Mouse (Mus musculus) megakaryocyte progenitor cell, adult 5-6 weeks (primary cell): ENCODE measurements around the gene Rplp0. TPM values are rescaled to one million over a fixed set of nuclear protein-coding genes. Genes with fewer than 3 reads are reported as not detected.
"Not testable (repeated sequence)": the region's sequence is repeated elsewhere in the genome, so short reads cannot be mapped to it uniquely, and the experiment has no call there.

Experiments
- ATAC-seq: replicated peaks from 2 replicates; pipeline ENCODE4 v1.8.0; 2016; ENCODE audit warnings: mild to moderate bottlenecking, moderate TSS enrichment, inconsistent platforms; ENCODE audit not compliant: poor library complexity
- total RNA-seq, 2 experiments: library from RNA; stranded (forward) in 1 of 2; stranded (reverse) in 1 of 2; fragments of 157-497, 149-512 nt in 1 of 2; fragments of 200-1000 nt in 1 of 2; gene quantifications; 2 replicates each; pipeline versions ENCODE4 v1.2.3 to v1.2.4; 2015 to 2017

The Rplp0 gene
- total RNA-seq (2015) = 3,223 and 3,257 TPM in 2 replicates
- total RNA-seq (2017) = 1,603 and 2,013 TPM in 2 replicates

DNA sequence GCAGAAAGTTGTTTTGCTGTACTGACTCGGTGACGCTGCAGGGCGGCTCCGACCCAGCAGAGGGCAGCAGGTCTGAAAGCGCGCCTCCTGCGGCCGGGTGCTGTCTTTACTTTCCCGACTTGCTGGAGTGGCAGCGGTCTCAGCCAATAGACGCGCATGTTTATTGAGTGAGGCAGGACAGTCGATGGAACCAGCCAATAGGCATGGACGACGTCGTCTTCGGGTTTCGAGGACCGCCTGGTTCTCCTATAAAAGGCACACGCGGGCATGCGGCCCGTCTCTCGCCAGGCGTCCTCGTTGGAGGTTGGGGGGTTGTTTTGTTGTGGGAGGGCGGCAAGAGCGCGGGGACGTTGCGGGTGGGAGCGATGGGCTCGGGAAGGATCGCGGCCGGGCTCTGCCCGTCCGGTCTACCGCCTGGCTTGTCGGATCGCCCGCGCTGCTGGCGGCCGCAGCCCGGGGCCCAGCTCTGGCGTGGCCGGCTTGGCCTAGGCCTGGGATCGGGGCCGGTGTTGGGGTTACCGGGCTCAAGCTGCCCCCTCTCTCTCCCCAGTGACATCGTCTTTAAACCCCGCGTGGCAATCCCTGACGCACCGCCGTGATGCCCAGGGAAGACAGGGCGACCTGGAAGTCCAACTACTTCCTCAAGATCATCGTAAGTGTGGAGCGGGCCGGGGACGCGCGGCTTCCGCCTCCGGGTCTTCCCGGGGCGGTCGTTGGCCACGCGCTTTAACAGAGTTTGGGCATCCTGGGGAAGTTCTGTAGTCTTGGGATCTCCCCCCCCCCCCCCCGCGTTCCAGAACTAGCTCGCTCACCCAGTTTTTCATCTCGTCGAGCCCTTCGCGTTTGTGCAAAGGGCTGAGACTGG, at the start of gene Rplp0:
TSS of gene Rplp0 (plus strand) at position 231 of the 865 bp plus-strand sequence.
- ATAC-seq = peak; percentile 94

- ATAC-seq = peak; percentile 29
Measured at GRCm38 (mm10) chr5:115509790-115510689, 49.2 kb upstream of the Rplp0 start.

DNA sequence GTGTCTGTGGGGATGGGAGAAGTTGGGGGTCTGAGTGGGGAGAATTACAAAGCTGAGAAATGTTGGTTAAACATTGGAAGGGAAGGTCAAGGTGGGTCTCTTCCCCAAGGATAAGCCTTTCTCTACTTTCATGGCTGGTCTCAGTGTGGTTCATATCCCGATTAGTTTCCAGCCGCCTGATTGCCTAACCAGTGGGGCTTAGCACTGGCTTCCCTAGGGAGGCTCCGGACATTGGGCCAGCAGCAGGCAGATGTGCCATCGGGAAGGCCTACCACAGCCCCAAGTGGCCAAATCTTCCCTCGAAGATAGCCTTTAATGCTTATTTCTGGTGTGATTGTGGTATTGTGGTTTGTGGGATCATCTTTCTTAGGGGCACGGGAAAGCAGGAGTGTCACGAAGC, 46.9 kb upstream of the Rplp0 start:
- no peak for ATAC-seq

DNA sequence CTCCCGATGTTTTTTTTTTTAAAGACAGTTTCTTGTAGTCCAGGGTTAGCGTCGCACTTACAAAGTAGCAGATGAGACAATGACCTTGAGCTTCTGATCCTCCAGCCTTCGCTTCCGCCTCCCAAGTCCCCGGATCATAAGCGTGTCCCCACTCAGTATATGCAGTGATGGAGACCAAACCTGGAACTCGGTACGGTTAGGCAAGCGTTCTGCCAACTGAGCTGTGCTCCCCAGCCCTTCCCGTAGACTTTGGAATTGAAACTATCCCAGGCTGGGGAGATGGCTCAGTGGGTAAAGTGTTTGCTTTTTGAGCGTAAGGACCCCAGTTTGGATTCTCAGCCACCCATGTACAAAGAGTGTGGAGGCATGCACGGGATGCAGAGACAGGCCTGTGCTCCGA, 46.0 kb upstream of the Rplp0 start:
- no peak for ATAC-seq

GRCm38 (mm10) chr5:115513721-115514120, 45.5 kb upstream of the Rplp0 start:
- no peak for ATAC-seq

DNA sequence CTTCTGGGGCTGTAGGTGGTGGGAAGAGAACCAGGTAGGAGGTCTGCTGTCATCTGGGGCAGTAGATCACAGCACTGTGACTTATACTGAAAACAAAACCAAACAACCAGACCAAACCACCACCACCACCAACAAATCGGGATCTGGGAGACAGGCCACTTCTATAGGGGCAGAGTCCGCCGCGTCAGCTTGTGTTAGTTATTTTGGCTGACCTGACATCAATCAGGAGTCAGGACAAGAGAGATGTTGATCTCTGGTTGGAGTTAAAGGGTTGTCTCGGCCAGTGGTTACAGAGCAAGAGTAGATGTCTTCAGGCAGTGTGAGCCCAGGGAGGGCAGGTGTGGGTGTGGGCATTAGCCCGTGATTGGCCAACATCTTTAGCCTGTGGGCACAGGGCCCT, 44.9 kb upstream of the Rplp0 start:
- ATAC-seq = no peak

- ATAC-seq = no peak
Measured at GRCm38 (mm10) chr5:115514896-115515587, 44.2 kb upstream of the Rplp0 start.

DNA sequence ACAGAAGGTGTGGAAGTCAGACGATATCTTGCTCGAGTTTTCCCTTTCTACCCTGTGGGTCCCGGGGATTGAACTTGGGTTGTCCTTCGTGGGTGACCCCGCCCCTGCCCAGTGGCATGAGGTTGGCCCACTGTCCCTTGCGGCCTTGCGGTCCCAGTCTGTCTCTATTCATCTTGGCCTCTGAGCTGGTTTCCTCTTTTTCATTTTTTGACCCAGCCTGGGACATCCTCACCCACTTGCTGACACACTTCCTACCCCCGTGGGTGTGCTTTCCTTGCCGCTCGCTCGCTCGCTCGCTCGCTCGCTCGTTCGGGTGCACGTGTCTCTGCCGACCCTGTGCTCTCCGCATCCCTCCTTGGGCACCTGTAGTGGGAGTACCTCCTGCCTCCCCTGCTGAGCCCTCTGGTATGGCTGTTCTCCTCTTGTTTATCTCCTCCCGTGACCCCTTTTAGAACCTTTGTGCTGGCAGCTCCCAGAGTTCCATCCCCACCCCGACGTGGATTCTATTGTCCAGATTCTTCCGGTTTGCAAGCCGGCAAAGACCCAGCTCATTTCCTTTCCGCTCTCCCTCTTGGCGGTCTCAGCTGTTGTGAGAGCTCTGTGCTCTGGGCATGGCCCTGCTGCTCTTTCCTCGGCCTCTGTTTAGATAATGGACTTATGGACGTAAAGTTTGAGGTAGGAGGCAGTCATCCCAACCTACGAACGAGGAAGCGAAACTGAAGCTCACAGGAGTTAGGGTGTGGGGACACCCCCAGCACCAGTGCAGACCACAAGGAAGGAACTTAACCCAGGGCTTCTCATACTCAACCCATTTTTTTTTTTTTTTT, 43.0 kb upstream of the Rplp0 start:
- ATAC-seq = peak; percentile 81

DNA sequence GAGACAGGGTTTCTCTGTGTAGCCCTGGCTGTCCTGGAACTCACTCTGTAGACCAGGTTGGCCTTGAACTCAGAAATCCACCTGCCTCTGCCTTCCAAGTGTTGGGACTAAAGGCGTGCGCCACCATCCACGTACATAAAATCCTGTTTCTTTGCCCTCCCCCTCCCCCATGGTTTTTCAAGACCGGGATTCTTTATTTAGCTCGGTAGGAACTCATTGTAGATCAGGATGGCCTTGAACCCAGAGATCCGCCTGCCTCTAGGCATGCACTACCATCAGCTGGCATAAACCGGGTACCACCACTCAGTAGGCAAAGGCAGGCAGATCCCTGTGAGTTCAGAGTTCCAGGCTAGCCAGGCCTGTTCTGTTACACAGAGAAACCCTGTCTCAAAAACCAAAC, 42.4 kb upstream of the Rplp0 start:
- no peak for ATAC-seq

- ATAC-seq = no peak
Measured at GRCm38 (mm10) chr5:115517501-115517900, 41.8 kb upstream of the Rplp0 start.

DNA sequence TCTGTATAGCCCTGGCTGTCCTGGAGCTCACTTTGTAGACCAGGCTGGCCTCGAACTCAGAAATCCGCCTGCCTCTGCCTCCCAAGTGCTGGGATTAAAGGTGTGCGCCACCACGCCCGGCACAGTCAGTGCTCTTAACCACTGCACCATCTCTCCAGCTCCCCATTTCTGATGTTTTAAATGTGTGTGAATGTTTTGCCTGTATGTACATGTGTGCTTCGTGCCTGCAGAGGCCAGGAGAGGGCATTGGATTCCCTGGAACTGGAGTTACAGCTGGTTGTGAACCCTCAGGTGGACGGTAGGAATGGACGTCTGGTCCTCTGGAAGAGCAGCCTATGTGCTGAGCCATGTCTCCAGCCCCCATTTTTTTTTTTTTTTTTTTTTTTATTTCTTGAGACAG, 41.1 kb upstream of the Rplp0 start:
- not testable (repeated sequence) for ATAC-seq

DNA sequence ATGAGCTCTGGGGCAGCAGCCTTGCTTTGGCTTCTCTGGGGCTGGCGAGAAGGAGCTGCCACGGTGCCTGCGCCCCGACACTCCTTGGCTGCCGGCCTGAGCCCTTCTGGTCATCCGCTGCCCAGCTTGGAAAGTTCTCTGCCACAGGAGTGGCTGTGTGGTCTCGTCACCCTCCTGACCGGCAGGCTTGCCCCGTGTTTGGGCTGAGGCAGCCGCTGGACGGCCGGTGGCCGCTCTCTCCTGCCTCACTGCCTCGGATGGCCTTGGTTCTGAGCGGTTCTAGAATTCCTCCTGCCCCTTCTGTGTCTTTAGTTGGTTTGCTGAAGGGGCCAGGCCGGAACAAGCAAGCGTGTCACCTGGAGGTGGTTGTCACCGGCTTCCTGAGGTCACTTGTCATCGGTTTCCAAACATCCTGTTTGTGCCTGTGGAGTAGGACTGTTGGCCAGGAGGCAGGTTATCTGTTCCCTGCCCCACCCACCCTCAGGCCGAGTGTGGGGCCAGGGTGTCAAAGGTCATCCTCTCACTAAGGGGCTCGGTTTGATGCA, 38.9 kb upstream of the Rplp0 start:
- ATAC-seq = no peak

DNA sequence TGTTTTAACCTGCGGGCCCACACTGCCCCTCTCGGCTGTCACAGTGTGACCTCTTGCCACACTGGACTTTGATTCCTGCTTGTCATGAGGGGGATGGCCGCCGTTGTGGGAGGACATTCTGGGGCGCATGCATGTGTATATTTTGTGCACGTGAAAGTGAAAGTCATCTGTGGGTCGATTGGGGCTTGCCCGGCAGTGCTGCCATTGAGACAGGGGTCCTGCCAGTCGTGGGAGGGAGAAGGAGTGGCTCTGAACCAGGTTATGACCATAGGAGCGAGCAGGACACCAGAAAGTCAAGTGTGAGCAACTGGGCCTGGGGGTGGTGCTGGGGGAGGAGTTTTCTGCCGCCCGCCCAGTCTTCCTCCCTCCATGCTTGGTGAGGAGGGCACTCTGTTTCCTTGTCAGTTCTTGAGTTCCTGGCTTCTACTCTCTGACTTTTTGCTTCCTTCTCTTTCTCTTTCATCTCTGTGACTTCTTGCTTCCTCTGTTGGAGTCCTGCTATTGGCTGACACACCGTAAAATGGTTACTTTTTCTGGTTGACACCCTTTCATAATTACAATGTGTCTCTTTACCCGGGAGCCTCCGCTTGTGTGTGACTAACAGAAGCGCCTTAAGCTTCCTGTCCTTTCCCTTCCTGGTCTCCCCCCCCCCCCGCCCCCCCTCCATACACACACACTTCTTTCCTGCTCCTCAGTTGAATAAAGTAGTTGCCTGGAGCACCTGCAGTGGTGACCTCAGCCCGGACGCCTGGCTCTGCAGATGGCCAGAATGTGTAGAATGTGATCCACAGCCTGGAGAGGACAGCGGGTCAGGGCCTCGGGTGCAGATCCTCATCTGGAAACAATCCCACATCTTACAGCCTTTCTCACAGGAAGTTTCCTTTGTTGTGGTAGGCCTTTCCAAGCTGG, 37.5 kb upstream of the Rplp0 start:
- ATAC-seq = peak; percentile 74

DNA sequence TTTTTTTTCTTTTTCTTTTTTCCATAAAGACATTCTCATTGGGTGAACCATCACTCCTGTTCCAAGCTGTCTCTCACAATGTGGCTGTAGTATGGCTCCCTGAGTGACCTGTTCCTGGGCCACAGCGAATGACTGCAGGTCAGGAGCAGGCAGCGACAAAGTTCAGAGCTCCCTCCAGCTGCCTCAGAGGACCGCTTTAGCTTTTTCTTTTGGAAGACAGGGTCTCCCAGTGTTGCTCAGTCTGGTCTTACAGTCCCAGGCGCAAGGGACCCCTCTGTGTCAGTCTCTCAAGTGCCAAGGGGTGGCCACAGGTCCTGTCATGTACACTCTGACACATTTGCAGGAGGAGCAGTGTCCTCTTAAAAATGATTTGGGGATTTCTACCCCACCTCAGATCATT, 36.7 kb upstream of the Rplp0 start:
- no peak for ATAC-seq

GRCm38 (mm10) chr5:115522981-115523499, 36.2 kb upstream of the Rplp0 start:
- ATAC-seq = no peak

DNA sequence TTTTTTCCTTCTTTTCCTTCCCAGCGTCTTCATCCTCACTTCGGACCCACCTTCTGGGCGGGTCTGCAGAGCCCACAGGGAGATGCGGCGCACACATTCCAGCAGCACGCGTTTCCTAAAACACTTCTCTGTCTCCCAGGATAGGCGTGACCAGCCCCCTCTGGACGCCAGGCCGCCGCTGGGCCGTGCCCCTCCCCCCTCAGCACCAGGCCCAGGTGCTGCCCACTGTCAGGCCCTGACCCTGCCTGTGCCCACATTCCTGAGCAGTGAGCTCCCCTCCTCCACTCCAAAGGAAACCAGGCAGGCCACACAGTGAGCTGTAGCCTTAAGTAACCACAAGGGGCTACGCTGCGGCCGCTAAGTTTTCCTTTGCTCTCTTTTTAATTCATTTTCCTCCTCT, 35.3 kb upstream of the Rplp0 start:
- 0 out of 2 replicates have a peak, but pooled peaks have one; percentile 9 for ATAC-seq

- ATAC-seq = no peak
Measured at GRCm38 (mm10) chr5:115524471-115524870, 34.8 kb upstream of the Rplp0 start.

GRCm38 (mm10) chr5:115525416-115525815, 33.9 kb upstream of the Rplp0 start:
- ATAC-seq = no peak

DNA sequence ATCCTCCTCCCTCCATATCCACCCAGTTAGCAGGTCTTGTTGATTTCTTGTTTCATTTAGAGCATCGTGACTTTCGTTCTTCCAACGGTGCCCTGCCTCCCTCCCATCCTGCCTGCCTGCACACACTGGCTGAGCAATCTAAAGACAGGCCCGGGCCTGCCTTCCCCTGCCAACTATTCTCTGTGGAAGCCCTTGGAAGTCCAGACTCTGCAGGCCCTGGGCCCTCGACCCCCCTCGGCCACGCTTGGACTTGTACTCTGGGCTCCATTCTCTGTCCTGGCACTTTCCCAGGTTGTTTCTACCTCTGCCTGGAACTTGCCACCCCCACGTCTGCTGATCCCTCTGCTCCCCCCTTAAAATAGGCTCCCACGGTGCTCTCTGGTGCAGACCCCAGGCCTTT, 33.3 kb upstream of the Rplp0 start:
- no peak for ATAC-seq
